Mouse (Mus musculus) inflammation-experienced regulatory T-cells (primary cell): Measurements from ENCODE around the gene Plau. TPM values are rescaled to one million over a fixed set of nuclear protein-coding genes. Genes with fewer than 3 reads are reported as not detected.

Experiments
- polyA plus RNA-seq, 2 experiments: library from polyadenylated mRNA; unstranded; fragments of 100-300 nt; shearing (Covaris generic); gene quantifications; one replicate each; pipeline ENCODE4 v1.2.1; 2017

The Plau gene
- polyA plus RNA-seq: not detected

GRCm38 (mm10) chr14:20836171-20836904 lies at the start of gene Plau:
Gene Plau, plus strand, starts transcription at chr14:20836660.

GRCm38 (mm10) chr14:20793758-20794531 lies 42.5 kb upstream of the Plau start, which contains the start of gene Camk2g:
Gene Camk2g, minus strand, starts transcription at chr14:20794088.

Other genes with a start within 250 kb of the Plau start
- 1 to 10 TPM in 1 of 2 experiments, under 1 TPM in 1; 0.78 to 3.6 TPM for gene Usp54, start 195.6 kb upstream of the Plau start, polyA plus RNA-seq
- 1 to 10 TPM in 1 of 2 experiments, not detected in 1; 4.7 TPM for gene Myoz1, start 180.1 kb upstream of the Plau start, polyA plus RNA-seq
- under 1 TPM; 0.14 to 0.37 TPM for gene Synpo2l, start 168.3 kb upstream of the Plau start, polyA plus RNA-seq
- 100 to 1,000 TPM; 211 to 253 TPM for gene Sec24c, start 162.4 kb upstream of the Plau start, polyA plus RNA-seq
- gene Fut11, start 141.7 kb upstream of the Plau start, polyA plus RNA-seq: 10 to 100 TPM; 11.4 to 24.7 TPM
- gene Chchd1, start 133.7 kb upstream of the Plau start, polyA plus RNA-seq: 100 to 1,000 TPM; 100 to 109 TPM
- 10 to 100 TPM; 42.7 to 46.8 TPM for gene Zswim8, start 129.1 kb upstream of the Plau start, polyA plus RNA-seq
- gene Ndst2, start 102.1 kb upstream of the Plau start, polyA plus RNA-seq: 10 to 100 TPM; 45.7 to 68.8 TPM
- gene Camk2g, start 42.6 kb upstream of the Plau start, polyA plus RNA-seq: 10 to 100 TPM in 1 of 2 experiments, 1 to 10 TPM in 1; 7.8 to 12.4 TPM
- gene Vcl, start 92.7 kb downstream of the Plau start, polyA plus RNA-seq: 1 to 10 TPM; 2.2 to 2.8 TPM
- gene Ap3m1, start 215.8 kb downstream of the Plau start, polyA plus RNA-seq: 10 to 100 TPM; 54.6 to 66.4 TPM
- gene Adk, start 215.9 kb downstream of the Plau start, polyA plus RNA-seq: 10 to 100 TPM; 87.6 to 99.4 TPM